Mouse (Mus musculus) cerebellum, adult 11-12 months (tissue): ENCODE data around the gene Col20a1.
A peak's percentile ranks its signal among the peaks of the same experiment; 100 is the strongest.

Experiments used
- DNase-seq: peaks from one replicate; pipeline ENCODE4 v3.0.0; 2022

Col20a1 gene

DNA sequence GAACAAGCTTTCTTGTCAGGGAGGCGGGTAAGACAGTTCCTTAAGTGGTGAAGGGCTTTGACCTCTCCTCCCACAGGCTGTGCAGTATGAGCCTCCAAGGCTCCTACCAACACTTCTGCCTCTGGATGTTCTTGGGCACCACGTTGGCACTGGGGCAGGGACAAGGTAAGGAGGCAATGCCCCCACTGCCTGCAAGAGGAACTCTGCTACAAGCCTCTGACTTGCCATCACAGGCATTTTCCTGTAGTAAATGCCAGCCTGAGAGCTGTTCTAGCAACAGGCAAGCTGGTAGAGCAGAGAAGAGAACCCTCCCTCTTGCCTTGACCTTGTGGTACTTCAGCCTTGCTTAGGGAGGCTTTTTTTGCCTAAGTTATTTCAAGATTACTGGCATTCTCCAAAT, at the start of gene Col20a1:
TSS of gene Col20a1 (plus strand) at position 87 of the 400 bp plus-strand sequence.
- DNase-seq = no peak

DNA sequence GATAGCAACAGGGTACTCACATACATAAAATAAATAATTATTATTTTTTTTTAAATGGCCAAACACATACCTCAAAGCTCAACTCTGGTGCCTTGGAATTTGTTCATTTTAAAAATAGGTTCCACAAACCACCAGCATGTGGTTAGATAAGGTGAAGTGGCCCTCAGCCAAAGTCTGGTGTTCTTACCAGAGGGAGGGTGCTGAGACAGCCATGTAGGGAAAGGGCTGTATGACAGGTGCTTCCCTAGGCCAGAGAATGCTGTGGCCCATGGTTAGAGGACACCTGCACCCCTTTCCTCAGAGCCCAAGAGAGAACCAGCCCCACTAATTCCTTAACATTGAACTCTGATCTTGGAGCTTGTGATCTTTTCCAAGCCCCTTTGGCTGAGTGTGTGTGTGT, 46.1 kb upstream of the Col20a1 start:
- DNase-seq = no peak

GRCm38 (mm10) chr2:180941869-180942268, 44.5 kb upstream of the Col20a1 start:
- DNase-seq = no peak

- no peak for DNase-seq
Measured at GRCm38 (mm10) chr2:180949947-180950346, 36.4 kb upstream of the Col20a1 start.

GRCm38 (mm10) chr2:180952731-180953171, 33.6 kb upstream of the Col20a1 start:
- DNase-seq = peak; percentile 53

- DNase-seq = no peak
Measured at GRCm38 (mm10) chr2:180953638-180954037, 32.7 kb upstream of the Col20a1 start.

DNA sequence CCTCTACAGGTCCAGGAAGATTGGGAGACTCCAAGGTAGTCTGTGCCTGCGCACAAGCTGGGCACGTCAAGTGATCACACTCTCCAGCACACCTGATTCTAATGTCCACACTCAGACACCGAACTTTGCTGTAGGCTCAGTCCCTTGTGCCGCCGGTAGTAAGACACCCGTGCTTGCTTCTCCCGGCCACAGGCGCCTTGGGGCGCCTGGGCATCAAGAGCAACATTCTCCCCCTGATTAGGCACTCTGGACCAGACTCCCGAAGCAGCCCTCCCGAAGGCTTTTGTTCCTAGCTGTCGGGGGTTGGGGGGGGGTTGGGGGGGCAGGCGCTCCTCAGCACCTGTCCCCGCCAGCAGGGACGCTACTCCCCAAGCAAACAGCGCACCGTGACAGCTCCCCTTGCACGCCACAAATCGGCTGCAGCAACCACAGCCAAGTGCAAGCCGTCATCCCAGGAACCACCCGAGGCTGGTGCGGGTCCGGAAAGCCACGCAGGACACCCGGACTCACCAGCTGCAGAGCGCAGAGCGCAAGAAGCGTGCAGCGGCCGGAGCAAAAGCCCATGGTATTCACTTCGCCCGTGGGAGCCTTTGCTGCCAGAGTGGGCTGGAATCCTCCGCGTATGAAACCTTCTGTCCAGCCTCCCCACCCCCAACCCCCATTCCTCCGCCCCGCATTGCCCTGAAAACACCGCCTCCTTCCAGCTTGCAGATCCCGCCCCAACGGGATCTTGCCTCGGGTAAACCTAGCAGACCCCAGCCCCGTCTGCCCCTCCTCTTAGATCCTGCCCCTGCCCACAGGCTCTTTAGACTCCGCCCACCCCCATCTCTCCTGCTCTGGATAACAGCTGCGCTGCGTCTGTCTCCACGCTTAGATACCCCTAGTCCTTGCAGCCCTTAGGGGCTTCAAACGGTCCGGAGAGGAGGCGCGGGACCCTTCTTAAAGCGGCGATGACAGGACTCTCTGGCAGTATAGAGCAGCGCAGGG, 32.0 kb upstream of the Col20a1 start, which contains the start of gene Nkain4:
TSS of gene Nkain4 (minus strand) at position 639 of the 987 bp plus-strand sequence.
- peak; percentile 64 for DNase-seq

- DNase-seq = no peak
Measured at GRCm38 (mm10) chr2:180959605-180960004, 26.7 kb upstream of the Col20a1 start.

DNA sequence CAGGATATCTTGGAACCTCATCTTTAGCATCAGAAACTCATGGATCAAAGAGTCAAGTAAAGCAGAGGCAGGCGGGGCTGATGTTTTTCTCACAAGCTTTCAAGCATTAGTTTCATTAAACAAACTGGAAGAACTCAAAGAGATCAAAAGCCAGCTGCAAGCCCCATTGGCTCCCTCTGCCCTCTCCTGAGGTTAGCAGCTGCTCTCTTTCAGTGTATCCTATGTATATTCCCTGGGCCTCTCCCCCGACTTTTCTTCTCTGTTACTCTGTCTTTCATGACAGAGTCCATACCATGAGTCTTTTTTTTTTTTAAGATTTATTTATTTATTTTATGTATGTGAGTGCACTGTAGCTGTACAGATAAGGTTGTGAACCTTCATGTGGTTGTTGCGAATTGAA, 26.1 kb upstream of the Col20a1 start:
- no peak for DNase-seq

GRCm38 (mm10) chr2:180962616-180963308, 23.6 kb upstream of the Col20a1 start:
- no peak for DNase-seq

GRCm38 (mm10) chr2:180963956-180964355, 22.4 kb upstream of the Col20a1 start:
- DNase-seq = peak; percentile 75

GRCm38 (mm10) chr2:180966092-180966882, 20.0 kb upstream of the Col20a1 start:
- peak; percentile 34 for DNase-seq

DNA sequence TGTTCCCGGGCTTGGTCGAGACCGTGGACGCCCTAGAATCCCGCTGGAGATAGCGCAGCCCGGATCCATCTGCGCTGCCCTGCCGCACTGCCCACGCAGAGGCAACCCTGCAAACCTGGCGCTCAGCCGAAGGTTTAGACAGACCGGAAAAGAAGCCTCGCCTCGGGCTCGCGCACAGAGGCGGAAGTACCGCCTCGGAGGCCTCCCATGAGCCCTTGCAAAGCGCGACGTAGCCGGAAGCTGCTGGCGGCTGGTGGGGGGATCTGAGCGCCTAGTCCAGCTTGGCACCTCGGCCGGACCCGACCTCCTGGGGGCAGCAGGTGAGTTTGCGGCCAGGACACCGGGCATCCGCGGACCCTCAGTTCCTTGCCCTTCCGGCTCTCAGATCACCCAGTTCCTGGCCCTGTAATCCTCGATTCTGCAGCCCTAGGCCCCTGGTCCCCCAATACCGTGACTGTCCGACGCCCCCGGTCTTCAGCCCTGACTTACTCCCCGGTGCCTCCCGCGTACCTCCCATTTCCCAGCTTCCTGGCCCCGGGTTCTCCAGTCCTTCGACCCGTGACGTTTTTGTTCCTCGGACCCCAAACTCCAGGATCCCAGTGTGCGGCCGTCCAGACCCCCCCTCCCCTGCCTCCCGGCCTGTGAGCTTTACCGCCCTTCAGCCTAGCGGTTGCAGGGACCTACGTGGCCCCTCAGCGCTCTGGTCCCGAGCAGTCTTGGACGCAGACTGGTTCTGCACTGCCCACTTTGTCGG, 19.1 kb upstream of the Col20a1 start, which contains the start of gene Arfgap1:
TSS of gene Arfgap1 (plus strand) at position 216 of the 754 bp plus-strand sequence.
- peak; percentile 95 for DNase-seq

DNA sequence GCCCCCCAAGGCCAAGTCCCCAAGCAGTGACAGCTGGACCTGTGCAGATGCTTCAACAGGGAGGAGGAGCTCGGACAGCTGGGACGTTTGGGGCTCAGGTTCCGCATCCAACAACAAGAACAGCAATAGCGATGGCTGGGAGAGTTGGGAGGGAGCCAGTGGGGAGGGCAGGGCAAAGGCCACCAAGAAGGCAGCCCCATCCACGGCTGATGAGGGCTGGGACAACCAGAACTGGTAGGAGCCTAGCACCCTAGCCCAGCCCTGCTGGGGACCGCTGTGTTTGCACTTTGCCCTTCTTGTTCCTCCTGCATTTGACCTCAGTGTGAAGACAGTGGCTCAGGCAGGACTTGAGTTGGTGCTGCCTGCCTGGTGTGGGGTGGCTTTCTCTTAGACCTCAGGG, 5.2 kb upstream of the Col20a1 start:
- no peak for DNase-seq

GRCm38 (mm10) chr2:180985635-180986034, 700 bp upstream of the Col20a1 start:
- DNase-seq = no peak

DNA sequence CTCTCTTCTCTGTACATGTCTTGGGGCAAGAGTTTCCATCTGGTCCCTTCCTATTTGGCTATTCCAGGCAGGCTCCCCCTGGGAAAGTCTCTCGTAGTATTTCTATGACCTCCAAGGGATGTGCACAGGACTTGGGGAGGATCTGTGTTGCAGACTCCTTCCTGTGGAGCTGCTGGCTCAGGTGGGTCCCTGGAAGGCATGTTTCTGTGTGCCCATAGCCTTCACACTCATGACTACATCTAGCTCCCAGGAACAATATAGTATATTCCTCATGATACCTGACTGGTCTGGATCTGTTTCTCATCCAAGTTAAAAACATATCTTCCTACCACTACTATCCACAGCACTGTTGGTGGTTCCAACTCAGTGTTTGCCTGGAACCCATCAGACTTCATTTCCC, 666 bp downstream of the Col20a1 start:
- DNase-seq = no peak

DNA sequence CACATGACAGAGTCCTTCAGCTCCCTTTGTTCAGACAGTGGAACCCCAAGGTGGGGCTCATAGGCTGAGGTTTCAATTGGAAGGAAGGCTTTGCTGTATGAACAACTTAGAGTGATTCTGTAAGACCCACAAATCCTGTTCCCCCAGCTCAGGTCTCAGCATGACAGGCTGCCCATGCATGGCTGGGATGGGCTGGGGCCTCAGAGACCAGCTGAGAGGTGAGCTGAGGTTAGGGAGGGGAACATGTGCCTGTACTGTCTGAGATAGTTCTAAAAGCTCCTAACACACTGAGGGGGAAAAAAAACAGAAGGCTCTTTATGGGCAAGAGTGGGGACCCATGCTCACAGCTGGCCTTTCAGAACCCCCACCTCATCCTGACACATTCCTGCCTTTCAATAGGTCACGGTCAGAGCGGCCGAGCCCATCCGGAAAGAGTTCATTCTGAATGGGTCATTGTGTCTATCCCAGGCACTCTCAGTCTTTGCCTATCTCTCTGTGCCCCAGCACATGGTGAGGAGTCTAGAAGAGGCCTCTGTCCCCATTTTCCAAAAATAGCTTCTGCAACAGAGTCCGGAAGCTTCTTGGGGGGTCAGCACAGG, 1.2 kb downstream of the Col20a1 start:
- no peak for DNase-seq

DNA sequence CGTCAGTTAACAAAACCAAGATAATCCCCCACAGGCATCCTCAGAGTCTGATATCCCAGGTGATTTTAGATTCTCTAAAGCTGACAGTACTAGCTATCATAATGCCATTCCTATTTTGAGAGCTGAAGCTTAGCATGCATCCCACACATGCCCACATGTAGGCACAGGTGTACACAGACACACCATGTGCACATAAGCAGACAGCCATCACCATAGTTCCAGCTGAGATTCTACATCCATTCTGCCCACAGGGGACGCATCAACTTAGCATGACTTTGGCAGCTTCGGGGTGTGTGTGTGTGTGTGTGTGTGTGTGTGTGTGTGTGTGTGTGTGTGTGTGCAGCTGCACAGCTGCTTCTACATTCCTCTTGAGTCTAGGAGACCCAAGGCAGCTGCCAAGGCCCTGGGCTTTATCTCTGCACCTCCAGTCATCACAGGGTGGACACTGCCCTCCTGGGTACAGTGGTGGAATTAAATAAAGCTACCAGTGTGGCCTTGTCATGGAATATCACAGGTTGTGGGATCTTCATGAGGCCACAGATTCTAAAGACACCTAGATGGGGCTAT, 2.1 kb downstream of the Col20a1 start:
- no peak for DNase-seq

GRCm38 (mm10) chr2:180988948-180989347, 2.6 kb downstream of the Col20a1 start:
- DNase-seq = no peak

GRCm38 (mm10) chr2:180990347-180990746, 4.0 kb downstream of the Col20a1 start:
- DNase-seq = no peak

GRCm38 (mm10) chr2:180994360-180994759, 8.0 kb downstream of the Col20a1 start:
- DNase-seq = no peak
